Mouse (Mus musculus): Measurements from ENCODE around the gene Rab28. TPM values are rescaled to one million over a fixed set of nuclear protein-coding genes. Genes with fewer than 3 reads are reported as not detected.
"Not testable (repeated sequence)": the region's sequence is repeated elsewhere in the genome, so short reads cannot be mapped to it uniquely, and the experiment has no call there.

Gene Rab28
- 10 to 100 TPM; 85.9 to 91.7 TPM for total RNA-seq (2021)
- long read RNA-seq, experiment 1, transcript Rab28-203 (8 exons, 1,697 nt), result major isoform, 276 of 307 reads
- long read RNA-seq, experiment 1, transcript Rab28-201 (7 exons, 1,635 nt), result minor isoform, 9 of 307 reads
- long read RNA-seq, experiment 1, partial matches to known transcripts, result 1 of 307 reads
- long read RNA-seq, experiment 1, other reads (novel, unspliced or antisense), result 21 of 307 reads
- long read RNA-seq, experiment 2, transcript Rab28-203 (8 exons, 1,697 nt), result major isoform, 167 of 195 reads
- long read RNA-seq, experiment 2, transcript Rab28-201 (7 exons, 1,635 nt), result minor isoform, 6 of 195 reads
- long read RNA-seq, experiment 2, partial matches to known transcripts, result 5 of 195 reads
- long read RNA-seq, experiment 2, other reads (novel, unspliced or antisense), result 17 of 195 reads

DNA sequence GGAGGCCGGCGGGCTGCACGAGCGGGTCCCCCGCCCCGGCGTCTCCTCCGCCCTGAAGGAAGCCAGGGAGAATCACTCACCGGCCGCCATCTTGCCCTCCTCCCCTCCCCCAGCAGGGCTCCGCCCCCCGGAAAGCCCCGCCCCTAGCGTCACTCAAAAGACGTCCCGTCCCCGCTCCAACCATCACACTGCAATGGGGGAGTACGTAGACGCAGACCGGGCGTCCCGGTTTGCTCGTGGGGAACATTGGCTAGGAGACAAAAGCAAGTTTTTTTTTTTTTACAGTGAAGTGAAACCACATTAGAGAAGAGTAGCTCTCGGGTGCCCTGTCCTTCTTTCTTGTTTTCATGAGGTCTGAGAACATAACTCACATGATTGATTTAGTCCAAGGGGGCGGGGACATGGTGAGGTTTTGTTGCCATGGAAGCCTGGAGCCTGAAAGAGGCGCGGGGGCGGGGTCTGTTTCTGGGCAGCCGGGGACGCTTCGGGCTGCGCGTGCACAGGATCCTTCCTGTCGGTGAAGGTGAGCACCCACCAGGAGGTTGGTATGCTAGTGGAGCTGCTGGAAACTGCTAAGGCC lies at the start of gene Rab28:
TSS of gene Rab28 (minus strand) at position 107 of the 580 bp plus-strand sequence.
- peak; percentile 97 for DNase-seq (ENCODE audit: low spot score)

DNA sequence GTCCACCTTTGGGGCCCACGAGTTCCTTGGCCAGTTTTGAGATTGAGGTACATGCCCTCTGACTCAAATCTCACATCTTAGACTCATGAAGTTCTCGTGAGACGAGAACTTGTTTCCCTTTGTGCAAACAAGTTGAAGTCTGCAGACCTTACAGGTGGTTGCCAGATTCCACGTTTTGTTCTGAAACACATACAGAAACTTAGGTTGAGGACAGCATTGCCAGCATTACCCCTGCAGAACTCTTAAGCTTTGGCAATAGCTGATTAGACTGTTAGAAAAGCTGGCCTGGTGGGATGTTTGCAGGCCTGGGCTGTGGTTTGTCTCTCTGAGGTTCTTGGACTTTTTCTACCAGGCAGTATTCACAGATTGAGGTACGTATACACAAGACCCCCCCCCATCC lies 49.4 kb upstream of the Rab28 start:
- no peak for DNase-seq (ENCODE audit: low spot score)

DNA sequence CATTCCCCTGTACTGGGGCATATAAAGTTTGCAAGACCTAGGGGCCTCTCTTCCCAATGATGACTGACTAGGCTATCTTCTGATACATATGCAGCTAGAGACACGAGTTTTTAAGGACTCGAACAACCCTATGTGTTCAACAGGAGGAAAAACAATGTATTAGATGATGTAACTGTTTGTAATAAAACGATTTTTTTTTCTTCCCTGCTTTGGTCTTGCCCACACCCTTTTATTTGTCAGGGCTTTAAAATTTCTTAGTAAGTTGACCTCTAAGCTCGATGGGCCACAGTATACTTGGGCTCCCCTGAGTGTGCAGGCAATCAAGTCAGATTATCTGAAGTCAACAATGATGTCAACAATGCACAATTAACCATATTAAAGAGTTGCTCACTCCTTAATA lies 48.4 kb upstream of the Rab28 start:
- no peak for DNase-seq (ENCODE audit: low spot score)

DNA sequence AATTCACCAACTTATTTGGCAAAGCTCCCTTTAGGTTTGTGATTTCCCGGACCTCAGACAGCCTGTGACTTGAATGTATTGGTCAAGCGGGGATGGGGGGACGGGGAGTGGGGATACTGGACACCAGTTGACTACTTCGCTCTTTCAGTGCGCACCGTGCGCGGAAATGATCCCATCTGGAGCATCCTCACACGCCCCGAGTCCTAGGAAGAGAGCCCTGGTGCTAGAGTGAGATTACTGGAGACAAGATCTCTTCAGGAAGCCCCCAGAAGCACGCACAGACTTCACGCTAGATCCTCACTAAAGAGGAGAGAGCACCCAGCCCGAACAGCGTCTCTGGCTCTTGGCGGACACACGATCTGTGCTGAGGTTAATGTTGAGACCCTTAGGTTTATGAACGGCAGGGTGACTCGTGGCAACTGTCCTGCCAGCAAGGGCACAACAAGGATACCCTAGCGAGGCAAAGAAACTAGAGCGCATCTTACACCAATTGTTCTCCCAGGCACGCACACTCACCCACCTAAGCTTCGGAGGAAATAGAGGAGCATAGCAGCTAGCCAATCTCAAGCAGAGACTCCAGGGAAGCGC lies 47.5 kb upstream of the Rab28 start:
- DNase-seq (ENCODE audit: low spot score), result no peak

DNA sequence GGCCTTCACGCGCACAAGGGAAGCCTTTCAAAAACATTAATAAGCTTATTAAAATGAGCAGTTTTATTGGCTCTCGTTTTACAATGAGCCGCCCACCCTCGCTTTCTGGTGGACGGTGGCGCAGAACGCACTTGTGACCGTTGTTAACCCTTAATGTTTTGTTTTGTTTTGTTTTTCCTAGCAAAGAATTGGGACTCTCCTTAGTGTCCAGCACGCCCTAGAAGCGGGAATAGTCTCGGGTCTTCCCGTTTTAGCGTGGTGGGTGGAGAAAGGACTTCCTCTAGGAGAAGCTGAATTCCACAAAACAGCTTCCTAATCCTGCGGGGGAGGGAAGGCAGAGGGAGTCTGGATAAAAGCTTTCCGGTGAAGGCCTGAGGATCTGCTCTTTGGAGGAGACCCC lies 46.9 kb upstream of the Rab28 start:
- DNase-seq (ENCODE audit: low spot score), result no peak

DNA sequence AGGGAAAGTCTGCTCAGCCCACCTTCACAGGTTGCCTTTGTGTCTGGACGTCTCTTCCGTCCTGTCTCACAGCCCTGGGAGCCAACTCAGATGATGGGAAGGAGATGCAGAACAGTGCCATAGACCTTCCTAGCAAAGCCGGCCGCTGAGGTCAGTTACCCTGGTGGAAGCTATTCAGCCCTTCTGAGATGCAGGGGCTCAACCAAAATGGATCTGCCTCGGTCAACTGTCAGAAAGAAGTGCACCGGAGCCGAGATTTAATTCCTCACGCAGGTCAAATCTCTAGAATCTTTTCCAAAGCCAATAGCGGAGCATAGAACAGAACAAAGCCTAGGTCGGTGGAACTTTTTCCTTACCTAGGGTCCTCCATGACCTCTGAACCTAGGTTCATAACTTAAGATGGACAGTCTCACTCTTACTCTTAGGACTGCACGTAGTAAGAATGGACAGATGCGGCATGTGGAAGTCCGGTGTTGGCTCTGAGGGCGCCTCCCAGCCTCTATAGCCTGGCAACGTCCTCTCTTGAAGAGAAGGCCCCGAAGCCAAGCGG lies 46.3 kb upstream of the Rab28 start:
- DNase-seq (ENCODE audit: low spot score), result no peak

DNA sequence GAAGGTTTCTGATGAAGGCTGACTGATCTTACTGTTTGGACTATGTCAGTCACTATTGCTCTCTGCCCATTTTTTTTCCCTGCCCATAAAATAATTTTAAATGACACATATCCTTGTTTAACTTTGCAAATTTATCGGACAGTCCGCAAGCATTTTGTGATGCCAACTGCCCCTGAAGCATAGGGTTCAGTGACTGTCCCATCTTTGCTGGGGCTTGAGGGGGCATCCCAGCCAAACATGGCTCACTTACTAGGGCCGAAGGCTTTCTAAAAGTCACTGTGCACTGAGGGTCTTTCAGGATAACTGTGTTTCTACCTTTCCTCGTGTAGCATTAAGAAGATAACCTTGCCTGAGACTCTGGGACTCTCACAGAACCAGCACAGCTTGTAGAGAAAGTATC lies 44.8 kb upstream of the Rab28 start:
- no peak for DNase-seq (ENCODE audit: low spot score)

DNA sequence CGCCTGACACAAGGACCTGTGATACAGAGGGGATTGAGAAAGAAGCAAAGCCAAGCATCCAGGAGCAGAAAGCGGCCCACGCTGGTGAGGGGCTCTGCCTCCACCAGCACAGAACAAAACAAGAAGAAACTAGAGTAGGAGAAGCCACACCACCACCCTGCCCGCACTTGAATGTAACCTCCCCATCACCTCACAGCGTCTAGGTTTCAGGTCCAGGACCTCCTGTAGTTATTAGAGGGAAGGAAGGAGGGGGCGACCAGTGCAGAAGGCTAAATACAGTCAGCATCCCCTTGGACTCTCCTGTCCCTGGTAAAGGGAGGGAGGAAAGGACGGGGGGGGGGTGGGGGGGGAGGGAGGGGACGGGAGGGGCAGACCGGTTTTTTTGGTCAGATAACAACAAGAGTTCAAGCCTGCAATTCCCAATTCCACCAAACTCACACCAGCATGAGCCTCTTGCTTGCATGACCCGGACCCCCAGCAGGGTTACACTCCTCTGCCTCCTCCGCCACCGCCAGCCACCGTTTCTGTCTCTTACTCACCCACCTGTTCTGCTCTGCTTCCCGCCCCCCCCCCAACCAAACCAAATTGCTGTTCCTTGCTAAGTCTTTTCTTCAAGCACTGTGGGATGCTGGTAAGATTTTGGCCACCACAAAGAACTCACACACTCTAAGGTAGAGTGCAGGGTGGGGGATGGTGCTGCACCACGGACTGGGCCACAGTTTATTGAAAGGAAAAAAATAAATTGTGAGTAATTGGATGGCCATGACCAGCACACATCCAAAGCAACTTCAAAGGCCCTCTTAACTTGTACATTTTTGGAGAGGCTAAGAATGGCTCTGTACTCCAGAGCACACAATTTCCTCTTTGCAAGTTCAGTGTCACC lies 37.2 kb upstream of the Rab28 start:
- no peak for DNase-seq (ENCODE audit: low spot score)

DNA sequence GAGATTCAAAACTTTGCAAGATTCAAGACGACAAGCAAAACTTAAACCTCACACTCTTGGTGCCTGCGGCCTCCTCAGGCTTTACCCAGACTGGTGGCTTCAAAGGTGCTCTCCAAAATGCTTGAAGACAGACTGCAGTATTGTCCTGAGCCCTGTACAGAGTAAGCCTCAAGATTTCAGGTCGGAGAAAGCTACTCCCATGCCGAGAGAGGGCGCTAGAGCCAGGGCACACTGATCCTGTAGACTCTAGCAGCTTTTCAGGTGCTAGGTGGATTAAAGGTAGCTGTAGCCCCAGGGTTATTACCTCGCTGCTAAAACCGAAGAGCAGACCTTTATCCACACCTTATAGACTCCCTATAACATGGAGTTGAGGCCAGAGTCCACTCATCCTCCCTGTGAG lies 36.3 kb upstream of the Rab28 start:
- DNase-seq (ENCODE audit: low spot score), result no peak

DNA sequence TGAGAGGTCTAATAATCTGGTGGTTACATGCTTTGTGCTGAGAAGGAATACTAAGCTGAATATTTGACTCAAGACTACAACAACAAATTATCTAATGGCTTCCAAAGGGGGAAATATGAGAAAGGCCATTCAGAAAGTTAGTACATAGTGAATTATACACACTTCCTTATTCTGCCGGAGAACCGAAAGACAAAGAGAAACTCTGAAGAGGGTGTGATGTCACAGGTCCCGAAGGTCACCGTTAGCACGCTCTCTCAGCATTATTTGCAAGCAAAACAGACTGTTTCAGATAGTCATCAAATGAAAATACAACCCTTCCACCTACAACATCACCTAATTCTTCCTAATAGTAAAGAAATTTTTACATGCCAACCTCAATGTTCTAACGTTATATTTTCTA lies 30.9 kb upstream of the Rab28 start:
- DNase-seq (ENCODE audit: low spot score), result no peak

DNA sequence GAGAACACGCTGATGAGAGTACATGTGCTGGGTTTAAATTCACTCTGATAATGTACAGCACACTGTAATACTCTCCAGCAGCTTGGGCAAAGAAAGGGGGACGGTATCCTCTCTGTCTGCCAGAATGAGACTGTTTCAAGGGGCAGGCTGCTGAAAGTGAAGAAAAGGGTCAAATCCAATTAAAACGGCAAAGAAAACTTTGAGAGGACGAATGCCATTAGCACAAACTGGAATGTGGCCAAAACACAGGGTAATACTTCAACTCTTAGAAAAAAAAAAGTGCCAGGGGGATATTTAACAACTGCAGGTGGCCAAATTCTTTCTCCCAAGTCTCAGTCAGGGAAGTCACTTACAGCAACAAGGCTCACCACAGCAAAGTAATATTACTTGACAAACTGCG lies 29.1 kb upstream of the Rab28 start:
- no peak for DNase-seq (ENCODE audit: low spot score)

DNA sequence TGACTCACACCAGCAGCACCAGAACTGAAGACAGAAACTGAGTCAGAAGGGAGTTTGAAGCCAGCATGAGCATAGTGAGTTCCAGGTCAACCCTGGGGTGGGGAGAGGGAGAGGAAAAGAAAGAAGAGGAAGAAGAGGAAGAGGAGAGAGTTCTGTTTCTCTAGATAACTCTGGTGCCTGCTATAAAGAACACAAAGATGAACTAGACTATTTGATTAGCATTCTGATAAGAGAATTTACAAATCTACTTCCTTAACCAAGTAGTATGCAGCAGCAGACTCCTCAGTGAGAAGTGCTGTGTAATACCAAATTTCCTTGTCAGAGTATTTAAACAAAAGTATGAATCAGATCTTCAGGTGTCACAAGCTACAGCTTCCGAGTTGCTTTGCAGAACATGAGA lies 19.1 kb upstream of the Rab28 start:
- DNase-seq (ENCODE audit: low spot score), result no peak

DNA sequence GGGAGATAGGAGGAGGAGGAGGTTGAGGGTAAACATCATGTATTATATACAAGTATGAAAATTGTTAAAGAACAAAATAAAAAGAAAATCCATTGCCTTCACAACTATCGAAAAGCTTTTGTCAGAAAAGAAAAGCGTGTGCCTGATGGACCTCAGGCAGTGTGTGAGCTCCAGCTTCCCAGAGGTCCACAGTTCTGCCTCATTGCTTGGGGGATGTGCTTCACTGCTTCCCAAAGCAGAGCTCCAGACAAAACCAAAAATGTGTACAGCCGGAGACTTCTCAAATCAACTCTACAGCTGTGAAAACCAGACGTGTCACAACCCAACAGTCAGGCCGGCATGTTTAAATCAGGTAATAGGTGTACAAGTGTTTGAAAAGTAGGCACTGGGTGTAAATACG lies 17.6 kb upstream of the Rab28 start:
- no peak for DNase-seq (ENCODE audit: low spot score)

DNA sequence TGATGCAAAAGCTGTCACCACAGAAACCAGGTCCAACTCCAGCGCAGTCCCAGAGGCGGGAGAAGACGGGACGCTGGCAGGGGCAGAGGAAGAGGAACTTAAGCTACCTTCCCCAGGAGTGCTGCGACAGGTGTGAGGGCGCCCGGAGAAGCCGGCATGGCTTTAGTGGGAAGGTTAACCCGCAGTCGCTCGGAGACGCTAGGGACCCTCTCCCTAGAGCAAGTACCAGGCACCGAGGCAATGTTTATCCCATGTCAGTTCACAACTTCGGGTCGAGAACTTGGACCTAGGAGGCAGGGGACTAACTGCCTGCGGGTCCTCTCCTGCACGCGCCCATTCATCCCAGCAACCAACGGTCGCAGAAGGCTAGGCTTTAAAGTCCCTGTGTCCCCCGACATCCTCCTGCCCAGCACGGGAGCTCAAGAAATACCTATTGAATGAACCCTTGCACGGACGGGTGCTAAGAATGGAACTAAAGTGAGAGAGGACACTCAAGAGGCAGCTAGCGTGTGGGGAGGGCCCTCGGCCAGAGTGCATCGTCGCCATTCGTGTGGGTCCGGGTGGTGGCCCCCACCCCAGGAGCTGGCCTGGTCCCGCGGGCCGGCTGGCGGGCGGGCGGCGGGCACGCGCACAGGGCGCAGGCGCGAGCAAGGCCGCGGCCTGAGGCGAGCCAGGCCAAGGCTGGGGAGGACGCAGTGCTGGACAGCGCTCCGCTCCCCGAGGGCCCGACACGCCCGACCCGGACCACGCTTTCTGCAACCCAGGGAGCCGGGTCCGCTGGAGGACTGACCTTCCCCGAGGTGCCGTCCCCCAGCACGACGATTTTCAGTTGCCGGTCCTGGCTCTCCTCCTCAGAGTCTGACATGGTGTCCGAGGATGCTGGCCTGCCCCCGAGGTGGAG lies 592 bp downstream of the Rab28 start:
- DNase-seq (ENCODE audit: low spot score), result peak; percentile 7

DNA sequence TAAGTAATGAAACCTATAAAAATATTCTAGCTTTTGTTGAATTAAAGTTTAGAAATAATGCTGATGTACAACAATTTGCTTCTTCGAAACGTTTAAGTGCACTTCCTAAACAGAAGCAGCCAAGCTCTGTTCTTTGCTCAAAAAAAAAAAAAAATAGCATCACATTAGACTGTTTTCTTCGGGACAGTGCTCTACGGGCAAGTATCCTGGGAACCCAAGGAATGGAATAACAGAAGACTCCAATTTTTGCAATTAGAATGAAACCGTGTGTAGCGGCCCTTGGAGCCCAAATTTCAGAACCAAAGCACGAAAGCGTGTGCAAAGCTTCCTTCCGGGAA lies 1.2 kb downstream of the Rab28 start:
- no peak for DNase-seq (ENCODE audit: low spot score)

DNA sequence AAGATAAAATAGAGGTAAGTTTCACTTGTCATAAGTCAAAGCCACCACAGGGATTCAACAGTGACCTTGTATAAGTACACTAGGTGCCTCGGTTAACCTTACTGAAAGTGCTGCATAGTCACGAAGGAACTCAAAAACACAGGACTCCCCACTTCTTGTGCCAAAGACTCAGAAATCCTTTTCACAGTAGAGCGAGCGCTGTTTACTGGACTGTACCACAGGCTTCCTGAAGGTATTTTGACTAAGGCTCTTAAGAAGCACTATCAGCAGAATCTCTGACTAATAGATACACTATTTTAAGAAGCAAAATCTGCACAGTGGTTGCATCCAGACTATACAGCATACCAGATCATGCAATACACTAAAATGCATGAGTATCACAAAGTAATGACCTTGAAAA lies 6.9 kb downstream of the Rab28 start:
- DNase-seq (ENCODE audit: low spot score), result not testable (repeated sequence)

DNA sequence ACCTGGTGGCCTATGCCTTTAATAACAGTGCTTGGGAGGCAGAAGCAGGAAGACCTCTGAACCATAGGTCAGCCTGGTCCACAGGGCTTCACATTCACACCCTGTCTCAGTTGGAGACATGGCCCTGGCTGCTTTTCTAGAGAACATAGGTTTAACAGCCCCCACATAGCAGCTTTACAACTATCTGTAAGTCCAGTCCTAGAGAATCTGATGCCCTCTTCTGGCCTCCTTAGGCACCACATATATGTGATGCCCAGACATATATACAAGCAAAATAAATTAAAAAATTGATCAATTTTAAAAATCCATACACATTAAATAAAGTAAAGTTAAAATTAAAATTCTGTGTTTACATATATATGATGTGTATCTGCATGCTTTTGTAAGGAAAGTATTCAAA lies 10.0 kb downstream of the Rab28 start:
- no peak for DNase-seq (ENCODE audit: low spot score)

DNA sequence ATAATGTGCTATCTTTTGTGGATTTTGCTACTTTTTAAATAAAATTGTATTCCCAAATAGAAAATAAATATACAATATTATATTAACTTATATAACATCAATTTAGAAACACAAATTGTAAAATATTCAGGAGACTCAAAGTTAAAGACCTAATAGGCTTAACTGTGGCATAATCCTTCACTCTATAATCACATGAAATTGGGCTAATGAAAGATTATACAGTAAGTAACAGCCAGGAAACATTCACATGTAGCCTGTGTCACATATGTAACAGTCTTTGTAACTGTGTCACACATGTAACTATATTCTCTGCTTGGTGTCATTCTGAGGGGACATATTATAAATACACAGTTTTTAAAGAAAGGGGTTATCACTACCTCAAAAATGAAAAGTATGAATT lies 22.9 kb downstream of the Rab28 start:
- DNase-seq (ENCODE audit: low spot score), result no peak

DNA sequence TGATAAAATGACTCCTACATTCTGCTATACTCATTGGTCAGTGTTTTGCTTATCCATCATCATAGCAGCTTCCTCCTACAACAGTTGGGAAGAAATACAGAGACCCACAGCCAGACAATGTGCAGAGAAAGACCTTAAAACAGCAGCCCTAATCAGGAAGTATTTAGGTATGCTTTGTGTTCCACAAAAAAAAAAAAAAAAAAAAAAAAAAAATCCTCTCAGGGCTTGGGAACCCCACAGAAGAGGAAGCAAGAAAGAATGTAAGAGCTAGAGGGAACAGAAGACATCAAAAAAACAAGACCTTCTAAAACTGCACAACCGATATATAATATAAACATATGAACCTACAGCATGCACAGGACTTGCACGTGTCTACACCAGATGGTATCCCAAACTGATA lies 24.0 kb downstream of the Rab28 start:
- no peak for DNase-seq (ENCODE audit: low spot score)

DNA sequence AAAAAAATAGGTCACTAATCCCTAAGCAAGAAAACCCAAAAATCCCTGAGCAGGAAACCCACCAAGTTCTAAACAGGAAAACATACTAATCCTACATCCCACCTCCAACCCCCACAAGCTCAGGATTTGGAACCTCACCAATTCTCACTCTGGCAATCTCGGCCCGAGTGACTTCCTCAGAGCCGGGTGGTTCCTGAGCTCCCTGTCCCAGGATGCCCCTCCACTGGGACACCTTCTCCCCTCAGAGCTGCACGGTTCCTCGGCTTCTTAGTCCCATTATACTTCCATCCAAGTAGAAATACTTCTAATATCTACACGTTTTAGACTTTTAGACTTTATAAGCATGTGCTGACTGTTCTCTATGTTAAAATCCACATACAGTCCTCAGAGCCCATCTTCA lies 41.9 kb downstream of the Rab28 start:
- no peak for DNase-seq (ENCODE audit: low spot score)

DNA sequence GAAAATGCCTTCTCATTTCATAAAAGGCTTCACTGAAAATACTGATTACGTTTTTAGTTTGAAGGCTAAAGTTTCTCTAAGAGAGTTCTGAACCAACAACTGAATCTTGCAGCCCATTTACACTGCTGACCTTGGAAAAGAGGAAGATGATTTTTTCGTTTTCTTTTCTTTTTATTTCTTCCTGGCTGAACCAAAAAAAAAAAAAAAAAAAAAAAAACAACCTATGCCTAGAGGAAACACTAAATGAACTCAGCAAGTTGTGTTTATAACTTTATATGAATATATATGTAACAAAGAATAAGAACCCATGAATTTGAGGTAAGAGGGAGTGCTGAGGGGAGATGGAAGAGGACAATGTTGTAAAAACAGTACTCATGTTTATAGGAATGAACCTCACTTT lies 71.2 kb downstream of the Rab28 start:
- DNase-seq (ENCODE audit: low spot score), result no peak
